Mouse (Mus musculus): Measurements from ENCODE around the gene March8. TPM values are rescaled to one million over a fixed set of nuclear protein-coding genes. Genes with fewer than 3 reads are reported as not detected.

The March8 gene
- polyA plus RNA-seq, 2 experiments, result 27.0 to 40.4 TPM

GRCm38 (mm10) chr6:116398136-116398535, 60.3 kb downstream of the March8 start:
- Histone ChIP-seq H3K4me2 (replicated peaks; ENCODE audit: low read depth, low read length, severe bottlenecking) (no peak overlapping the region), H3K9me3 (ENCODE audit: control insufficient read depth, low read length) (no peaks in the 10 kb centered on the region), H3K27ac (replicated peaks; ENCODE audit: low read depth, low read length) (no peak overlapping the region), H3K27me3 (ENCODE audit: control insufficient read depth, insufficient read depth, low read length) (no peaks in the 10 kb centered on the region), H3K36me3 (ENCODE audit: control insufficient read depth, insufficient read depth, low read length) (no peaks in the 10 kb centered on the region), H3K4me3 (replicated peaks; ENCODE audit: low read length) (no peak overlapping the region), H3K4me1 (ENCODE audit: control insufficient read depth, insufficient read depth, low read length) (no peaks in the 10 kb centered on the region), H3K9ac (ENCODE audit: low read depth, low read length, severe bottlenecking) (no peak overlapping the region)
- ATAC-seq (ENCODE audit: low FRiP score, low read depth), result no peak
- DNase-seq (ENCODE audit: low spot score), result no peak
- TF ChIP-seq POLR2A (IDR thresholded peaks at IDR 0.05; ENCODE audit: borderline replicate concordance, extremely low read depth, insufficient read depth, insufficient read length), result no peak
- WGBS, result 88% methylated on average over 2 of the region's 2 CpGs

- DNase-seq (ENCODE audit: low spot score), result no peak
- no peak for TF ChIP-seq POLR2A (IDR thresholded peaks at IDR 0.05; ENCODE audit: borderline replicate concordance, extremely low read depth, insufficient read depth, insufficient read length)
- 89% methylated on average over 12 of the region's 12 CpGs for WGBS
- no peak overlapping the region for H3K27ac ChIP-seq (replicated peaks; ENCODE audit: low read depth, low read length)
- no peak overlapping the region for H3K4me2 ChIP-seq (replicated peaks; ENCODE audit: low read depth, low read length, severe bottlenecking)
- peaks cover 11% of the 10 kb centered on the region for H3K36me3 ChIP-seq (ENCODE audit: control insufficient read depth, insufficient read depth, low read length)
- H3K4me3 ChIP-seq (replicated peaks; ENCODE audit: low read length), result no peak overlapping the region
- ATAC-seq (ENCODE audit: low FRiP score, low read depth), result no peak
- H3K9me3 ChIP-seq (ENCODE audit: control insufficient read depth, low read length), result no peaks in the 10 kb centered on the region
- no peaks in the 10 kb centered on the region for H3K27me3 ChIP-seq (ENCODE audit: control insufficient read depth, insufficient read depth, low read length)
- H3K9ac ChIP-seq (ENCODE audit: low read depth, low read length, severe bottlenecking), result no peak overlapping the region
- no peaks in the 10 kb centered on the region for H3K4me1 ChIP-seq (ENCODE audit: control insufficient read depth, insufficient read depth, low read length)
Observed at GRCm38 (mm10) chr6:116401746-116402423, 64.1 kb downstream of the March8 start.

DNA sequence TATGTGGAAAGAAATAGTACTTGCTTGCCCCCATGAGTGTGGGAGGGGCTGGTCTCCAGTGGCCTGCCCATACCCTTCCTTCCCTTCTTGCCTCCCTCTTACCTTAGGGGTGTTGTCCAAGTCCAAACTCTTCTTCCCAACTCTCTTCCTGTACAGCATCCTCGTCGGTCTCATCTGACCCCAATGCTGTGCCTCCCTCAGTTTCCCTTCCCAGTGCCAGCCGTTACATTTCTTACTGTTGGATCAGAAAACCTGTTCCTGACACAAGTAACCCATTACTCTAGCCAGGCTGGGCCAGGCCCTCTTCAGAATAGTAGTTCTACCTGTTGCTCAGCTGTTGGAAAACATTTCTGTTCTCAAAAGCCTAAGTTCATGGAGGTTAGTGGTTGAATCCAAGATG, 64.6 kb downstream of the March8 start:
- Histone ChIP-seq H3K4me1 (ENCODE audit: control insufficient read depth, insufficient read depth, low read length) (no peaks in the 10 kb centered on the region), H3K36me3 (ENCODE audit: control insufficient read depth, insufficient read depth, low read length) (peaks cover 12% of the 10 kb centered on the region), H3K4me2 (replicated peaks; ENCODE audit: low read depth, low read length, severe bottlenecking) (no peak overlapping the region), H3K27me3 (ENCODE audit: control insufficient read depth, insufficient read depth, low read length) (no peaks in the 10 kb centered on the region), H3K9ac (ENCODE audit: low read depth, low read length, severe bottlenecking) (no peak overlapping the region), H3K9me3 (ENCODE audit: control insufficient read depth, low read length) (no peaks in the 10 kb centered on the region), H3K4me3 (replicated peaks; ENCODE audit: low read length) (no peak overlapping the region), H3K27ac (replicated peaks; ENCODE audit: low read depth, low read length) (no peak overlapping the region)
- 85% methylated on average over 3 of the region's 3 CpGs for WGBS
- no peak for TF ChIP-seq POLR2A (IDR thresholded peaks at IDR 0.05; ENCODE audit: borderline replicate concordance, extremely low read depth, insufficient read depth, insufficient read length)
- DNase-seq (ENCODE audit: low spot score) (no peak), ATAC-seq (ENCODE audit: low FRiP score, low read depth) (no peak)

GRCm38 (mm10) chr6:116405243-116405642, 67.4 kb downstream of the March8 start:
- TF ChIP-seq POLR2A (IDR thresholded peaks at IDR 0.05; ENCODE audit: borderline replicate concordance, extremely low read depth, insufficient read depth, insufficient read length), result no peak
- no peaks in the 10 kb centered on the region for H3K4me1 ChIP-seq (ENCODE audit: control insufficient read depth, insufficient read depth, low read length)
- no peak overlapping the region for H3K4me3 ChIP-seq (replicated peaks; ENCODE audit: low read length)
- ATAC-seq (ENCODE audit: low FRiP score, low read depth), result no peak
- WGBS, result 89% methylated on average over 9 of the region's 9 CpGs
- no peaks in the 10 kb centered on the region for H3K9me3 ChIP-seq (ENCODE audit: control insufficient read depth, low read length)
- DNase-seq (ENCODE audit: low spot score), result no peak
- no peak overlapping the region for H3K4me2 ChIP-seq (replicated peaks; ENCODE audit: low read depth, low read length, severe bottlenecking)
- peaks cover 21% of the 10 kb centered on the region for H3K36me3 ChIP-seq (ENCODE audit: control insufficient read depth, insufficient read depth, low read length)
- no peak overlapping the region for H3K27ac ChIP-seq (replicated peaks; ENCODE audit: low read depth, low read length)
- H3K27me3 ChIP-seq (ENCODE audit: control insufficient read depth, insufficient read depth, low read length), result no peaks in the 10 kb centered on the region
- no peak overlapping the region for H3K9ac ChIP-seq (ENCODE audit: low read depth, low read length, severe bottlenecking)

- Histone ChIP-seq H3K9me3 (ENCODE audit: control insufficient read depth, low read length) (no peaks in the 10 kb centered on the region), H3K27me3 (ENCODE audit: control insufficient read depth, insufficient read depth, low read length) (no peaks in the 10 kb centered on the region), H3K36me3 (ENCODE audit: control insufficient read depth, insufficient read depth, low read length) (peaks cover 26% of the 10 kb centered on the region), H3K27ac (replicated peaks; ENCODE audit: low read depth, low read length) (no peak overlapping the region), H3K4me2 (replicated peaks; ENCODE audit: low read depth, low read length, severe bottlenecking) (no peak overlapping the region), H3K4me1 (ENCODE audit: control insufficient read depth, insufficient read depth, low read length) (no peaks in the 10 kb centered on the region), H3K9ac (ENCODE audit: low read depth, low read length, severe bottlenecking) (no peak overlapping the region), H3K4me3 (replicated peaks; ENCODE audit: low read length) (no peak overlapping the region)
- no peak for TF ChIP-seq POLR2A (IDR thresholded peaks at IDR 0.05; ENCODE audit: borderline replicate concordance, extremely low read depth, insufficient read depth, insufficient read length)
- no peak for ATAC-seq (ENCODE audit: low FRiP score, low read depth)
- no peak for DNase-seq (ENCODE audit: low spot score)
- WGBS, result 89% methylated on average over 5 of the region's 5 CpGs
Observed at GRCm38 (mm10) chr6:116405715-116406114, 67.9 kb downstream of the March8 start.
